Mouse (Mus musculus) spleen, adult 2 months (tissue): ENCODE results near the gene Mepce. TPM values are rescaled to one million over a fixed set of nuclear protein-coding genes. Genes with fewer than 3 reads are reported as not detected.

Experiments
- DNase-seq, 2 experiments: peaks; one replicate each; pipeline versions ENCODE4 v3.0.0 to v3.0.0-alpha.2; 2012 to 2021; ENCODE audit warnings: low spot score in 2 of 2, low read depth in 1 of 2
- H3K27ac ChIP-seq: fragments of 200-500 bp; 2 replicates; pipeline ENCODE4 v1.5.1; 2012; ENCODE audit warnings: low read length, inconsistent platforms; ENCODE audit not compliant: insufficient read depth
- H3K27me3 ChIP-seq: fragments of 200-500 bp; 2 replicates; pipeline ENCODE4 v1.6.1; 2012; ENCODE audit warnings: mild to moderate bottlenecking, moderate library complexity, low read length, inconsistent platforms; ENCODE audit not compliant: control insufficient read depth, insufficient read depth
- H3K36me3 ChIP-seq: fragments of 200-500 bp; 2 replicates; pipeline ENCODE4 v1.6.1; 2012; ENCODE audit warnings: mild to moderate bottlenecking, low read length, inconsistent platforms; ENCODE audit not compliant: control insufficient read depth, insufficient read depth
- H3K4me1 ChIP-seq: fragments of 200-500 bp; 2 replicates; pipeline ENCODE4 v1.6.1; 2011; ENCODE audit warnings: inconsistent platforms; ENCODE audit not compliant: control insufficient read depth, insufficient read depth, insufficient read length
- H3K4me3 ChIP-seq: fragments of 200-500 bp; 2 replicates; pipeline ENCODE4 v1.5.1; 2011; ENCODE audit warnings: mild to moderate bottlenecking, inconsistent platforms; ENCODE audit not compliant: insufficient read depth, insufficient read length; ENCODE audit errors: extremely low read depth
- CTCF ChIP-seq: fragments of 200-500 bp; IDR thresholded peaks from 2 replicates; pipeline ENCODE4 v1.5.1; 2011; ENCODE audit warnings: mild to moderate bottlenecking, inconsistent platforms; ENCODE audit not compliant: insufficient read depth, insufficient read length, insufficient replicate concordance; ENCODE audit errors: extremely low read depth
- POLR2A ChIP-seq: fragments of 200-500 bp; IDR thresholded peaks from 2 replicates; pipeline ENCODE4 v1.6.1; 2011; ENCODE audit warnings: low read depth, low read length, inconsistent platforms
- WGBS: fragments of 180-500 bp; shearing (Covaris S2); methylation state at CpG from one replicate; pipeline ENCODE4 v1.1.7; 2018; 5-methylcytosine and 5-hydroxymethylcytosine counted together
- polyA plus RNA-seq: library from polyadenylated mRNA; depleted of rRNA; stranded (reverse); fragments of >200 nt; gene quantifications from 2 replicates; pipeline ENCODE4 v1.2.3, GENCODE M21; 2012; rRNA removed

Gene Mepce
- polyA plus RNA-seq, 1 experiment = 36.9 TPM

GRCm38 (mm10) chr5:137740506-137740905 is 46.9 kb downstream of the Mepce start:
- no peaks in the 10 kb centered on the region for H3K36me3 ChIP-seq
- DNase-seq = no peak
- peak overlapping the region; percentile 70; the same call in 1 of the 2 replicates for H3K4me3 ChIP-seq
- peaks cover 7% of the 10 kb centered on the region; the same call in 1 of the 2 replicates for H3K4me1 ChIP-seq
- no peaks in the 10 kb centered on the region; the same call in 1 of the 2 replicates for H3K27me3 ChIP-seq
- TF ChIP-seq POLR2A = no peak
- no peak for TF ChIP-seq CTCF
- no peak overlapping the region for H3K27ac ChIP-seq
- WGBS = 82% methylated on average over 11 of the region's 11 CpGs

- Histone ChIP-seq H3K4me1 (peaks cover 7% of the 10 kb centered on the region; the same call in 1 of the 2 replicates), H3K27me3 (no peaks in the 10 kb centered on the region; the same call in 1 of the 2 replicates), H3K4me3 (no peak overlapping the region), H3K36me3 (no peaks in the 10 kb centered on the region), H3K27ac (no peak overlapping the region)
- 73% methylated on average over 9 of the region's 9 CpGs for WGBS
- TF ChIP-seq POLR2A (no peak), CTCF (no peak)
- no peak for DNase-seq
Observed at GRCm38 (mm10) chr5:137739471-137739870, 48.0 kb downstream of the Mepce start.

- no peak for DNase-seq
Observed at GRCm38 (mm10) chr5:137738516-137738915, 48.9 kb downstream of the Mepce start.

DNA sequence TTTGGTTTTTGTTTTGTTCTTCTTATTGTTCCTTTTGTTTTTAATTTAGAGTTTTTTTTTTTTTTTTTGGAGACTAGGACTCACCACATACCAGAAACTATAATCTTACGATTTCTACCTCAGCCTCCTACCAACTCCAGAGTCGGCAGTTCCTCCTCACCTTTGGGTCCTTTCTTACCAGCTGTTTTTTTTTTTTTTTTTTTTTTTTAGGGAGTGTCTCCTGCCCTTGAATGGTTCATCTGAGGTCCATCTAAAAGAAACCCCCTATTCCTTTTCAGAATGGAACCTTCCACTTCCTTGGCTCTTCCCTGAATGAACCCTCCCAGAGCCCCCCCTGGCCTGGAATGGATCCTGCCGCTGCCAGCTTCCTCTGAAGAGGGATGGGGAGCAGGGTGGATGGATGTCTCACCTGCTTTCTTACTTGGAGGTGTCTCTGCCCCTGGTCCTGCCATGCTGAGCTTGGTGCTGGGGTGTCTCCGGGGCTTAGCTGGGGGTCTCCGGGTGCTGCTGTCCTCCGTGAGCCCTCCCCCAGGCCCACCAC is 50.0 kb downstream of the Mepce start:
- no peak overlapping the region for H3K27ac ChIP-seq
- no peak for TF ChIP-seq CTCF
- TF ChIP-seq POLR2A = no peak
- H3K4me1 ChIP-seq = peaks cover 7% of the 10 kb centered on the region; the same call in 1 of the 2 replicates
- H3K36me3 ChIP-seq = no peaks in the 10 kb centered on the region
- WGBS = 89% methylated on average over 6 of the region's 6 CpGs
- no peaks in the 10 kb centered on the region; the same call in 1 of the 2 replicates for H3K27me3 ChIP-seq
- no peak for DNase-seq
- H3K4me3 ChIP-seq = no peak overlapping the region

More at GRCm38 (mm10) chr5:137738516-137738915, 48.9 kb downstream of the Mepce start:
- Histone ChIP-seq H3K27ac (no peak overlapping the region), H3K4me1 (peaks cover 7% of the 10 kb centered on the region; the same call in 1 of the 2 replicates), H3K27me3 (no peaks in the 10 kb centered on the region; the same call in 1 of the 2 replicates), H3K4me3 (no peak overlapping the region), H3K36me3 (no peaks in the 10 kb centered on the region)
- 76% methylated on average over 5 of the region's 5 CpGs for WGBS
- no peak for TF ChIP-seq POLR2A
- TF ChIP-seq CTCF = no peak

DNA sequence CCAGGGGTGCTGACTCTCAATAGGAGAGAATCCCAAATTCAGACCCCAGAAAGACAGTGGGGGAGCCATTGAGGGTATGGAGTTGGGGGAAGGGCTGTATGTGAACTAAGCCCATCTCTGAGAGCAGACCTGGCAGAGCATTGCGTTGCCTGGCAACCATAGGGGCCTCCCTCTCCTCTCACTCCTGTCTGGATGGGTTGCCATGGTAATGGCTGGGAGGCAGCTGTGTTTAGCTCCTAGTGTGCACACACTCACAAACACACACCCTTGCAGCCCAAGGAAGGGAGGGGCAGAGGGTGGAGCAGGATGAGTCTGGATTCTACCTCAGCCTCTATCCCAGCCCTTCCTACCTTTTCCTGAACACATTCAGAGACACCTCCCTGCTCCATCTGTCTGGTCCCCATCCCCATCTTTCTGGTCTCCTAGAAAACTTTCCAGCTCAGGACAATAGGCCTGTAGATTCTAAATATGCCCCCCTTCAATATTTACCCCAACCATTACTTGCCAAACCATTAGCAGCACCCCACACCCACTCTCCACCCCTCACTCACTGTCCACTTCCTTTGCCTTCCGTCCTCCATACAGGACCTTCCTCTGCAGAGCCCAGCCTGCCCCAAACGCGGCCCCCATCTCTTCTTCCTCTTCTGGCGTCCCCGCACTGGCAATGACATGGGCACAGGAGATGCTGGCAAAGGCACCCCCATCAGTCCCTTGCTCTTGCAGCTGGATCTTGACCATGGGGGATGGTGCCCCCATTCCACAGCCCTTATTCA is 53.0 kb downstream of the Mepce start:
- no peaks in the 10 kb centered on the region for H3K36me3 ChIP-seq
- no peaks in the 10 kb centered on the region for H3K27me3 ChIP-seq
- no peak for DNase-seq
- no peaks in the 10 kb centered on the region for H3K4me1 ChIP-seq
- H3K27ac ChIP-seq = no peak overlapping the region
- WGBS = 51% methylated on average over 6 of the region's 6 CpGs
- TF ChIP-seq POLR2A = no peak
- TF ChIP-seq CTCF = no peak
- no peak overlapping the region for H3K4me3 ChIP-seq

DNA sequence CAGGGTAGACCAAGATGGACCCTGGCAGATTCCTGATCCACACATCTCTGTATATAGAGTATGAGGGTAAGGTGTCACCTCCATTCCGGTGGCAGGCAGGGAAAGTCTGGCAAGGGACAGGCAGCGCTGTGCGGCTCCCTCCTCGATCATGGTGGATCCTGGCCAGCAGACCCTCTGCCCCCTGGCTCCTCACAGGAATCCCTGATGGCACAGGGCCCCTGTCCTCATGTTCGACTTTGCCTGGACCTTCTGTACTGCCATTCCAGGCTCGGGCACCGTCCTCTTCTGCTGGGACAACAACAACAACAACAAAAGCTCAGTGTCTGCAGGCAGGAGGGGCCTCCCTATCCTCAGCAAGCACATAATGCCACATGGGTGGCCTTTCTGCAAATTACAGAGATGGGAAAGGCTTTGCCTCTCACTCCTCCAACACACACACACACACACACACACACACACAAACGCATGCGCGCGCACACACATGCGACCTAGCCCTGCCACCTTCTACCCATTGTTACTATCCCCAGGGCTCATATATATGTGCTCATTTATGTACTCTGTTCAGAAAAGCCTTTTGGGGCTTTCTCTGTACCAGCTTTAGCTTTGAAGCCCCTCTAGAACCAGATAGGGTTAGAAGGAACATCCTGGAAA is 53.7 kb downstream of the Mepce start:
- no peak for TF ChIP-seq POLR2A
- TF ChIP-seq CTCF = no peak
- DNase-seq = no peak
- 98% methylated on average over 12 of the region's 12 CpGs for WGBS
- Histone ChIP-seq H3K27me3 (no peaks in the 10 kb centered on the region), H3K4me3 (no peak overlapping the region), H3K27ac (no peak overlapping the region), H3K36me3 (no peaks in the 10 kb centered on the region), H3K4me1 (no peaks in the 10 kb centered on the region)

Other genes starting within 250 kb of the Mepce start
- gene Actl6b, start 234.1 kb downstream of the Mepce start, polyA plus RNA-seq = not detected in 2 replicates
- 12.2 and 12.9 TPM in 2 replicates for gene Tfr2, start 217.8 kb downstream of the Mepce start, polyA plus RNA-seq
- 90.3 and 131 TPM in 2 replicates for gene Mospd3, start 186.6 kb downstream of the Mepce start, polyA plus RNA-seq
- 69.6 and 88.0 TPM in 2 replicates for gene Pcolce, start 173.9 kb downstream of the Mepce start, polyA plus RNA-seq
- 0.25 and 0.26 TPM in 2 replicates for gene Fbxo24, start 158.7 kb downstream of the Mepce start, polyA plus RNA-seq
- gene Lrch4, start 158.5 kb downstream of the Mepce start, polyA plus RNA-seq = 249 and 293 TPM in 2 replicates
- gene Gm20605, start 158.5 kb downstream of the Mepce start, polyA plus RNA-seq = 69.4 and 70.9 TPM in 2 replicates
- 328 and 407 TPM in 2 replicates for gene Sap25, start 146.3 kb downstream of the Mepce start, polyA plus RNA-seq
- 0.79 and 1.0 TPM in 2 replicates for gene Irs3, start 141.9 kb downstream of the Mepce start, polyA plus RNA-seq
- gene Agfg2, start 102.9 kb downstream of the Mepce start, polyA plus RNA-seq = 16.5 and 23.3 TPM in 2 replicates
- 1.2 and 1.9 TPM in 2 replicates for gene Nyap1, start 46.0 kb downstream of the Mepce start, polyA plus RNA-seq
- 133 and 180 TPM in 2 replicates for gene Tsc22d4, start 41.9 kb downstream of the Mepce start, polyA plus RNA-seq
- gene Ppp1r35, start 8.8 kb downstream of the Mepce start, polyA plus RNA-seq = 43.9 and 55.3 TPM in 2 replicates
- gene Zcwpw1, start 143 bp upstream of the Mepce start, polyA plus RNA-seq = 1.6 and 2.4 TPM in 2 replicates
- gene Pilra, start 48.6 kb upstream of the Mepce start, polyA plus RNA-seq = 22.5 and 41.5 TPM in 2 replicates
- 22.8 and 40.7 TPM in 2 replicates for gene Pilrb1, start 70.5 kb upstream of the Mepce start, polyA plus RNA-seq
- gene Pilrb2, start 84.2 kb upstream of the Mepce start, polyA plus RNA-seq = 28.8 and 47.8 TPM in 2 replicates
- gene Cyp3a13, start 134.0 kb upstream of the Mepce start, polyA plus RNA-seq = not detected in 2 replicates
- gene Gjc3, start 175.4 kb upstream of the Mepce start, polyA plus RNA-seq = 0.02 TPM in 2 replicates
- gene Azgp1, start 193.9 kb upstream of the Mepce start, polyA plus RNA-seq = not detected in 2 replicates
- gene Smok3a, start 233.6 kb upstream of the Mepce start, polyA plus RNA-seq = not detected in 2 replicates
- not detected in 2 replicates for gene Smok3b, start 233.8 kb upstream of the Mepce start, polyA plus RNA-seq